Mouse (Mus musculus) midbrain, embryonic 15.5 days (tissue): ENCODE results near the gene Bbs5. TPM values are rescaled to one million over a fixed set of nuclear protein-coding genes. Genes with fewer than 3 reads are reported as not detected.

ENCODE experiments used
- ATAC-seq: fragments of 200-750 bp; cut with Nextera tagmentation; replicated peaks from 2 replicates; pipeline ENCODE4 v1.8.0; 2017; ENCODE audit warnings: moderate TSS enrichment
- H3K27ac ChIP-seq: fragments of 300-500 bp; sonication (generic); 2 replicates; pipeline ENCODE4 v1.5.1; 2015; ENCODE audit warnings: mild to moderate bottlenecking, inconsistent platforms
- H3K27me3 ChIP-seq: fragments of 300-500 bp; sonication (generic); replicated peaks from 2 replicates; pipeline ENCODE4 v1.6.1; 2015; ENCODE audit warnings: inconsistent platforms
- H3K36me3 ChIP-seq: fragments of 300-500 bp; sonication (generic); replicated peaks from 2 replicates; pipeline ENCODE4 v1.6.1; 2015; ENCODE audit warnings: inconsistent platforms
- H3K4me1 ChIP-seq: fragments of 300-500 bp; sonication (generic); 2 replicates; pipeline ENCODE4 v1.6.1; 2015; ENCODE audit warnings: inconsistent platforms
- H3K4me2 ChIP-seq: fragments of 300-500 bp; sonication (generic); 2 replicates; pipeline ENCODE4 v1.6.1; 2015; ENCODE audit warnings: inconsistent platforms, mild to moderate bottlenecking, moderate library complexity
- H3K4me3 ChIP-seq: fragments of 300-500 bp; sonication (generic); 2 replicates; pipeline ENCODE4 v1.5.1; 2015; ENCODE audit warnings: mild to moderate bottlenecking, inconsistent platforms
- H3K9ac ChIP-seq: fragments of 300-500 bp; sonication (generic); 2 replicates; pipeline ENCODE4 v1.6.1; 2015; ENCODE audit warnings: mild to moderate bottlenecking, inconsistent platforms
- H3K9me3 ChIP-seq: fragments of 300-500 bp; sonication (generic); 2 replicates; pipeline ENCODE4 v1.6.1; 2016; ENCODE audit warnings: inconsistent platforms
- WGBS: fragments of 180-500 bp; shearing (Covaris S2); methylation state at CpG from one replicate; pipeline ENCODE4 v1.1.7; 2015; ENCODE audit warnings: mixed read lengths; 5-methylcytosine and 5-hydroxymethylcytosine counted together
- polyA plus RNA-seq: library from polyadenylated mRNA; unstranded; fragments of >200 nt; fragmentation: Nextera tagmentation; extraction: Ambion mirVana; gene quantifications from 2 replicates; pipeline ENCODE4 v1.2.1, GENCODE M21; 2015

Bbs5 gene
- polyA plus RNA-seq, 1 experiment from 2014 or later: 25.2 TPM

DNA sequence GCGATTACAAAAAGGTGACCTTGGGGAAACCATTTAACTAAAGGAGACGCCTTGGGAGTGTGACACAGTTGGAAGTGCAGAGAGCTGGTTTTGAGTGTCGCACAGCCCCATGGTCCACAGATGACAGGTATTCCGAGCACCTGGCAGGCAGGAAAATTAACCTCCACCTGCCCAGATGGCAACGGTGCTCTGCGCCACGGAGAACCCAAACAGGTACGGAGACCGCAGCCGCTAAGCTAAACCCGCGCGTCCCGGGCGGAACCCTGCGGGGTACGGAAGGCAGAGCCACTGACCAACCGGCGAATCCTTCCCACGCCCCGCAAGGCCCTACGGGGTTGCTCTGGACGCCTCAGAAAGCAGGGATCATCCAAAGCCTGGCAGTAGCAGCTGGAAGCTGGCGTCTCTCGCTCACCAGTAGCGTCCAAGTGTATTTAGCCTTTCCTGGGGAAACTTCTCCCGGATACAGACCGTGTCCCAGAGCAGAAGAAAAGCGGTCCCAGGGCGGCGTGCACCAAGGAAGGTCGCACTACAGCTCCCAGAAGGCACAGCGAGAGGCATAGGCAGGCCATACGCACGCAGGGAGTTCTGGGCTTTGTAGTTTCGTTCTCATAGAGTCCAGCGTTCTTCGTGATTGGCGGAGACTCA, 66.1 kb downstream of the Bbs5 start, which contains the start of gene Fastkd1:
Fastkd1 (minus strand) TSS at position 536 of the 645 bp plus-strand sequence.
- Histone ChIP-seq H3K9me3 (no peaks in the 10 kb centered on the region), H3K4me2 (peak within 1 kb of the TSS; percentile 78), H3K4me3 (peak within 1 kb of the TSS; percentile 95), H3K4me1 (peaks cover 9% of the 10 kb centered on the region), H3K9ac (peak within 1 kb of the TSS; percentile 77), H3K27ac (peak within 1 kb of the TSS; percentile 79), H3K27me3 (0 out of 2 replicates have a peak, but pooled peaks cover 11% of the 10 kb centered on the region), H3K36me3 (no peaks in the 10 kb centered on the region)
- WGBS: under 1% methylated on average over 39 of the region's 39 CpGs
- ATAC-seq: peak; percentile 99

GRCm38 (mm10) chr2:69713626-69714014, 66.6 kb downstream of the Bbs5 start:
- Histone ChIP-seq H3K4me3 (peak overlapping the region; percentile 95), H3K27ac (no peak overlapping the region), H3K36me3 (no peaks in the 10 kb centered on the region), H3K9ac (no peak overlapping the region; the same call in 1 of the 2 replicates), H3K9me3 (no peaks in the 10 kb centered on the region), H3K27me3 (0 out of 2 replicates have a peak, but pooled peaks cover 11% of the 10 kb centered on the region), H3K4me1 (peaks cover 9% of the 10 kb centered on the region), H3K4me2 (peak overlapping the region; percentile 78)
- WGBS: 34% methylated on average over 4 of the region's 4 CpGs
- peak; percentile 61; the same call in 1 of the 2 replicates for ATAC-seq

- H3K36me3 ChIP-seq: no peaks in the 10 kb centered on the region
- no peak overlapping the region for H3K9ac ChIP-seq
- H3K4me2 ChIP-seq: no peak overlapping the region
- H3K9me3 ChIP-seq: no peaks in the 10 kb centered on the region
- H3K27me3 ChIP-seq: 0 out of 2 replicates have a peak, but pooled peaks cover 11% of the 10 kb centered on the region
- WGBS: 78% methylated on average over 5 of the region's 5 CpGs
- no peak for ATAC-seq
- H3K4me3 ChIP-seq: no peak overlapping the region
- peaks cover 9% of the 10 kb centered on the region for H3K4me1 ChIP-seq
- no peak overlapping the region for H3K27ac ChIP-seq
These were observed 67.2 kb downstream of the Bbs5 start for GRCm38 (mm10) chr2:69714126-69714525.

- peaks cover 19% of the 10 kb centered on the region for H3K27me3 ChIP-seq
- no peaks in the 10 kb centered on the region for H3K9me3 ChIP-seq
- peaks cover 9% of the 10 kb centered on the region for H3K4me1 ChIP-seq
- no peak overlapping the region for H3K9ac ChIP-seq
- no peaks in the 10 kb centered on the region for H3K36me3 ChIP-seq
- H3K4me2 ChIP-seq: no peak overlapping the region
- H3K27ac ChIP-seq: no peak overlapping the region
- 75% methylated on average over 3 of the region's 3 CpGs for WGBS
- no peak for ATAC-seq
- H3K4me3 ChIP-seq: no peak overlapping the region
These were observed 69.5 kb downstream of the Bbs5 start for GRCm38 (mm10) chr2:69716483-69716882.

Other genes starting within 250 kb of the Bbs5 start
- gene Lrp2, start 61.1 kb upstream of the Bbs5 start, polyA plus RNA-seq: 1.2 TPM in 2 replicates
- 0.23 and 0.37 TPM in 2 replicates for gene Klhl41, start 22.9 kb downstream of the Bbs5 start, polyA plus RNA-seq
- gene Fastkd1, start 66.3 kb downstream of the Bbs5 start, polyA plus RNA-seq: 15.8 and 17.0 TPM in 2 replicates
- gene Ppig, start 75.4 kb downstream of the Bbs5 start, polyA plus RNA-seq: 120 and 125 TPM in 2 replicates
- 2.8 and 2.9 TPM in 2 replicates for gene Ccdc173, start 142.4 kb downstream of the Bbs5 start, polyA plus RNA-seq
- 35.3 and 37.8 TPM in 2 replicates for gene Phospho2, start 142.5 kb downstream of the Bbs5 start, polyA plus RNA-seq
- gene Klhl23, start 174.8 kb downstream of the Bbs5 start, polyA plus RNA-seq: 88.0 and 94.6 TPM in 2 replicates
- 259 and 271 TPM in 2 replicates for gene Ssb, start 214.4 kb downstream of the Bbs5 start, polyA plus RNA-seq
- 24.2 and 27.1 TPM in 2 replicates for gene Mettl5, start 238.4 kb downstream of the Bbs5 start, polyA plus RNA-seq